Mouse (Mus musculus): ENCODE data around the gene Macrod2. TPM values are rescaled to one million over a fixed set of nuclear protein-coding genes. Genes with fewer than 3 reads are reported as not detected.

Gene Macrod2
- polyA plus RNA-seq, 1 experiment from 2014 or later = 25.7 TPM

DNA sequence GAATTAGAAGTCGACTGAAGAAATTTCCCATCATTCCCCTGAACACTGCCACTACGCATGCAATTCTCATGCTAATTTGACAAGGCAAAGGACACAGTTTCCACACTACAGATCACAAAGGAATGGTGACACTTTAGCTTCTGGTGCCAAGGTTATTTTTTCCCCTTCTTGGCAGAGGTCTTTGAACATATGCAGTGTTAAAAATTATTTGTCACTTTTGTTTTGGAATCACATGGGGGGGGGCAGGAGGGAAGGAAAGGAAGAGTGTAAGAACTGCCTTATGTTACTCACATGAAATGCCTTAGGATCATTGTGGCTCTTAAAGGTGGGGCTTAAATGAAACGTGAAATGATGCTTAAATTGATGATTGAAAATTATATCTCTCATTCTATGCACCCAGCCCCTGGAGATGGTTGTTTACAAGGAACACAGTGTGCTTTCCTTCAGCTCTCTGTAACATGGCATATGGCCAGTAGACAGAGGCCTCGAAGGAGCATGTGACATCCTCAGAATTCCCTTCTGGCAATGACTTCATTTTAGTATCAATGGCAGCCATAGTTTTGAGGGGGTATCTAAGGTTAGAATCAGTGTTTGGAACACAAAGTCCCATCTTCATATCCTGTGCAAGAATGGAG is 1422.6 kb downstream of the Macrod2 start:
- Histone ChIP-seq H3K4me3 (ENCODE audit: low read depth, low read length) (no peak overlapping the region), H3K4me1 (replicated peaks; ENCODE audit: control insufficient read depth, insufficient read depth, low read length) (no peaks in the 10 kb centered on the region), H3K27me3 (replicated peaks; ENCODE audit: control insufficient read depth, insufficient read depth, low read length) (no peaks in the 10 kb centered on the region), H3K9ac (ENCODE audit: low read depth, low read length) (no peak overlapping the region), H3K9me3 (ENCODE audit: control insufficient read depth) (no peaks in the 10 kb centered on the region), H3K27ac (ENCODE audit: low read depth, low read length) (no peak overlapping the region), H3K36me3 (ENCODE audit: control insufficient read depth, insufficient read depth) (no peaks in the 10 kb centered on the region), H3K4me2 (replicated peaks; ENCODE audit: low read depth) (no peak overlapping the region)
- 78% methylated on average over 4 of the region's 4 CpGs for WGBS
- TF ChIP-seq CTCF (IDR thresholded peaks at IDR 0.05; ENCODE audit: low read depth) = no peak
- no peak for ATAC-seq

DNA sequence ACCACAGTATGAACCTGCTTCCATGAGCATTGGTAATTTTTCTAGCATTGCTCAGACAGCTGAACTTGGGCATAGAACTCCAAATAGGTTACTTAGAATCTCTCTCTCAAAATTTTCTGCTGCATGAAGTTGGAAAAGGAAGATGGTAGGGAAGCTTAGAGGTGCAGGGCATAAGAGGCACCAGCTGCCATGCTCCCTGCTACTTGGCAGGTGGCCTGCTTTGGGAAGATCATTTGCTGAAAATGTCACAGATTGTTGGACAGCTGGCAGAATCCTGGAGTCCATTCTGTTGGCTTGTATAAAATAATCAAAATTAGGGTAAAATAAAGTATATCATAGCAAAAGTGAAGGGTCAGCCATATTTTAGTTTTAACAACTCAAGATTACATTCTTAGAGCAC is 1425.7 kb downstream of the Macrod2 start:
- no peak overlapping the region for H3K4me3 ChIP-seq (ENCODE audit: low read depth, low read length)
- no peak for ATAC-seq
- no peak overlapping the region for H3K4me2 ChIP-seq (replicated peaks; ENCODE audit: low read depth)
- TF ChIP-seq CTCF (IDR thresholded peaks at IDR 0.05; ENCODE audit: low read depth) = no peak
- H3K27me3 ChIP-seq (replicated peaks; ENCODE audit: control insufficient read depth, insufficient read depth, low read length) = no peaks in the 10 kb centered on the region
- no peak overlapping the region for H3K27ac ChIP-seq (ENCODE audit: low read depth, low read length)
- no peaks in the 10 kb centered on the region for H3K9me3 ChIP-seq (ENCODE audit: control insufficient read depth)
- H3K9ac ChIP-seq (ENCODE audit: low read depth, low read length) = no peak overlapping the region
- no peaks in the 10 kb centered on the region for H3K4me1 ChIP-seq (replicated peaks; ENCODE audit: control insufficient read depth, insufficient read depth, low read length)
- H3K36me3 ChIP-seq (ENCODE audit: control insufficient read depth, insufficient read depth) = no peaks in the 10 kb centered on the region

- Histone ChIP-seq H3K4me2 (replicated peaks; ENCODE audit: low read depth) (no peak overlapping the region), H3K9me3 (ENCODE audit: control insufficient read depth) (no peaks in the 10 kb centered on the region), H3K9ac (ENCODE audit: low read depth, low read length) (no peak overlapping the region), H3K4me1 (replicated peaks; ENCODE audit: control insufficient read depth, insufficient read depth, low read length) (no peaks in the 10 kb centered on the region), H3K36me3 (ENCODE audit: control insufficient read depth, insufficient read depth) (no peaks in the 10 kb centered on the region), H3K27me3 (replicated peaks; ENCODE audit: control insufficient read depth, insufficient read depth, low read length) (no peaks in the 10 kb centered on the region), H3K4me3 (ENCODE audit: low read depth, low read length) (no peak overlapping the region), H3K27ac (ENCODE audit: low read depth, low read length) (no peak overlapping the region)
- TF ChIP-seq CTCF (IDR thresholded peaks at IDR 0.05; ENCODE audit: low read depth) = no peak
- no peak for ATAC-seq
- WGBS = 53% methylated on average over 8 of the region's 8 CpGs
These were observed 1430.7 kb downstream of the Macrod2 start for GRCm38 (mm10) chr2:141825606-141826495.

DNA sequence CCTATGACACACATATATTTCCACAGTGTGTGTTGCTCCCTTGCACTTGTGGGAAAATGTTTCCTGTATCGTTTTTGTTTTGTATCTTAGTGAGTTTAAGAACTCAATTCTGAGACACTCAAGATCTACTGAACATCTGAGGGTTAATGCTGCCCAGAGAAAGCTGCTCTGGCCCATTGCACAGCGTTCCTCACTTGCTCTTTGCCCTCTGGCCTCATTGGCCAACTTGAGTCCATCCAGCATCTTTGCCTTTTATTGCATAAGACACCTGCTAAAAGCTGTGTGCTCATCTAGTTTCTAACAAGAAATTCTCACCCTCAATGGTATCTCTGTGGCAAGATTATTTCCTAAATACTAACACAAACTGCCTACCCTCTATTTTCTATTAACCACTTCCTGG is 1435.4 kb downstream of the Macrod2 start:
- Histone ChIP-seq H3K27me3 (replicated peaks; ENCODE audit: control insufficient read depth, insufficient read depth, low read length) (no peaks in the 10 kb centered on the region), H3K9me3 (ENCODE audit: control insufficient read depth) (no peaks in the 10 kb centered on the region), H3K4me1 (replicated peaks; ENCODE audit: control insufficient read depth, insufficient read depth, low read length) (no peaks in the 10 kb centered on the region), H3K36me3 (ENCODE audit: control insufficient read depth, insufficient read depth) (no peaks in the 10 kb centered on the region), H3K9ac (ENCODE audit: low read depth, low read length) (no peak overlapping the region), H3K4me3 (ENCODE audit: low read depth, low read length) (no peak overlapping the region), H3K27ac (ENCODE audit: low read depth, low read length) (no peak overlapping the region), H3K4me2 (replicated peaks; ENCODE audit: low read depth) (no peak overlapping the region)
- ATAC-seq = no peak
- TF ChIP-seq CTCF (IDR thresholded peaks at IDR 0.05; ENCODE audit: low read depth) = no peak
- WGBS = 61% methylated on average over 2 of the region's 2 CpGs

DNA sequence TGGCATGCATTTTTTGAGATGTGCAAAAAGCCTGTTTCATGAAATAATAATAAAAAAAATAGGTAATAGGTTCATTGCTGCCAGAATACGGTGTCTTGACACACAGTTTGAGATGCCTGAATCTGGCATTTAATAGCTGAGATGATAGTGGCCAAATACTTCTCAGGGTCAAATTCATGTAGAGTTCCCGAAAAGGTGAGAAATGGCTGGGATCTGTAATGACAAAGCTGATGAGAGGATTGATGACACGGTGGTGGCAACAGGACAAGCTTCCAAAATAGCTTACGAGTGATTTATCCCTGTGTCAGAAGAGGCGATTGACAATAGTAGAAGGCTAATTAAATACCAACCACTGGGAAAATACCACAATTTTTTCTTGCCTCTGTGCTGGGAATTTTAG is 1436.4 kb downstream of the Macrod2 start:
- no peak for ATAC-seq
- no peaks in the 10 kb centered on the region for H3K27me3 ChIP-seq (replicated peaks; ENCODE audit: control insufficient read depth, insufficient read depth, low read length)

GRCm38 (mm10) chr2:141834156-141834782 is 1439.2 kb downstream of the Macrod2 start:
- no peak for ATAC-seq
- Histone ChIP-seq H3K4me3 (ENCODE audit: low read depth, low read length) (no peak overlapping the region), H3K27me3 (replicated peaks; ENCODE audit: control insufficient read depth, insufficient read depth, low read length) (no peaks in the 10 kb centered on the region), H3K36me3 (ENCODE audit: control insufficient read depth, insufficient read depth) (no peaks in the 10 kb centered on the region), H3K9ac (ENCODE audit: low read depth, low read length) (no peak overlapping the region), H3K4me2 (replicated peaks; ENCODE audit: low read depth) (no peak overlapping the region), H3K27ac (ENCODE audit: low read depth, low read length) (no peak overlapping the region), H3K9me3 (ENCODE audit: control insufficient read depth) (no peaks in the 10 kb centered on the region), H3K4me1 (replicated peaks; ENCODE audit: control insufficient read depth, insufficient read depth, low read length) (no peaks in the 10 kb centered on the region)
- no peak for TF ChIP-seq CTCF (IDR thresholded peaks at IDR 0.05; ENCODE audit: low read depth)
- 85% methylated on average over 4 of the region's 4 CpGs for WGBS

More for the DNA sequence above, 1436.4 kb downstream of the Macrod2 start:
- Histone ChIP-seq H3K27ac (ENCODE audit: low read depth, low read length) (no peak overlapping the region), H3K4me1 (replicated peaks; ENCODE audit: control insufficient read depth, insufficient read depth, low read length) (no peaks in the 10 kb centered on the region), H3K4me3 (ENCODE audit: low read depth, low read length) (no peak overlapping the region), H3K4me2 (replicated peaks; ENCODE audit: low read depth) (no peak overlapping the region), H3K36me3 (ENCODE audit: control insufficient read depth, insufficient read depth) (no peaks in the 10 kb centered on the region), H3K9me3 (ENCODE audit: control insufficient read depth) (no peaks in the 10 kb centered on the region), H3K9ac (ENCODE audit: low read depth, low read length) (no peak overlapping the region)
- no peak for TF ChIP-seq CTCF (IDR thresholded peaks at IDR 0.05; ENCODE audit: low read depth)
- WGBS = 92% methylated on average over 5 of the region's 5 CpGs

Measured in intestine, postnatal 0 days (tissue).